Mouse (Mus musculus): ENCODE measurements around the gene Slc25a43. TPM values are rescaled to one million over a fixed set of nuclear protein-coding genes. Genes with fewer than 3 reads are reported as not detected.

Gene Slc25a43
- polyA plus RNA-seq, 1 experiment from 2014 or later: 3.4 TPM

Other genes starting within 250 kb of the Slc25a43 start
- 112 and 135 TPM in 2 replicates for gene Pgrmc1, start 145.5 kb upstream of the Slc25a43 start, polyA plus RNA-seq (2015; fragmentation: Nextera tagmentation; extraction: Ambion mirVana)
- gene Akap17b, start 98.3 kb upstream of the Slc25a43 start, polyA plus RNA-seq (2015; fragmentation: Nextera tagmentation; extraction: Ambion mirVana): 1.8 TPM in 2 replicates
- 962 and 1,080 TPM in 2 replicates for gene Slc25a5, start 52.0 kb downstream of the Slc25a43 start, polyA plus RNA-seq (2015; fragmentation: Nextera tagmentation; extraction: Ambion mirVana)
- 115 and 130 TPM in 2 replicates for gene Ube2a, start 130.2 kb downstream of the Slc25a43 start, polyA plus RNA-seq (2015; fragmentation: Nextera tagmentation; extraction: Ambion mirVana)
- 16.6 and 19.0 TPM in 2 replicates for gene C330007P06Rik, start 130.5 kb downstream of the Slc25a43 start, polyA plus RNA-seq (2015; fragmentation: Nextera tagmentation; extraction: Ambion mirVana)
- gene Nkrf, start 159.2 kb downstream of the Slc25a43 start, polyA plus RNA-seq (2015; fragmentation: Nextera tagmentation; extraction: Ambion mirVana): 0.55 and 0.60 TPM in 2 replicates
- gene Sept6, start 248.1 kb downstream of the Slc25a43 start, polyA plus RNA-seq (2015; fragmentation: Nextera tagmentation; extraction: Ambion mirVana): 46.1 and 49.2 TPM in 2 replicates

Measured in heart, embryonic 15.5 days (tissue).